Mouse (Mus musculus): Measurements from ENCODE around the gene Nup205.
A peak's percentile ranks its signal among the peaks of the same experiment; 100 is the strongest.

Nup205 gene

DNA sequence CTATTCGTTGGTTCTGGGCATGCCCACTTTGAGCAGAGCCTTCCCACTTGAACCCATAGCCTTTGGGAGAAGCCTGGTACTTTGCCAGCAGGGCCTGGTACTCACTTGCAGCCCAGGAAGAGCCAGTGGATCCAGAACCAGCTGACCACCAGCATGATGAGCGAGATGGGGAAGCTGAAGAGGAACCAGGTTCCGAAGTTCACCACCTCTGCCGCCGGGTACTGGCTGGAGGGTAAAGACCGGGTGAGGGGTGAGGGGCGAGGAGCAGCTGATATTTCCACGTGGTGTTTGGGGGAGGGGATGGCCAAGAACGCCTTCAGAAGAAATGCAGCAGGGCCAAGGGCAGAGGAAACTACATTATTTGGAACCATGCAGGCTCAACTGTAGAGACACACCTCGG, 102.1 kb downstream of the Nup205 start:
- DNase-seq (ENCODE audit: low spot score in 2 of 2) = no peak

GRCm38 (mm10) chr6:35288114-35288761, 111.0 kb downstream of the Nup205 start:
- peak; percentile 51 to 64 for DNase-seq (ENCODE audit: low spot score in 2 of 2)

- no peak for DNase-seq (ENCODE audit: low spot score in 2 of 2)
These were observed 111.7 kb downstream of the Nup205 start for GRCm38 (mm10) chr6:35288920-35289319.

GRCm38 (mm10) chr6:35289676-35290075, 112.5 kb downstream of the Nup205 start:
- no peak for DNase-seq (ENCODE audit: low spot score in 2 of 2)

DNA sequence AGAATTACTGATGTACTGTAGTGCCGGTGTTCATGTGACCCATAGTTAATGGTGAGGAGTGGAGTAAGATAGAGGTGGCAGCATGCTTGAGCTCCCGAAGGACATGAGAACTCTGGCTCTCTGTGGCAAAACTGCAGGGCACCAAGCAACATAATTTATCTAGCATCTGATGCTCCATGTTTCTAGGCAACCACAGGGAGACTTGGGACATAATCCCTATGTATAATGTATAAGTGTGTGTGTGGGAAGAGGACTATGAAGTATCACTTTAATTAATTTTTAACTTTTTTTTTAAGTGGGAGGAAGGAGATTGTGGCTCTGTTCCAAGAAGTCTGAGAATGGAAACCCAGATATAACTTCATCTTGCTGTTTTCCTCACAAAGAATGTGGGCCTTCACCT, 117.7 kb downstream of the Nup205 start:
- DNase-seq (ENCODE audit: low spot score in 2 of 2) = no peak

DNA sequence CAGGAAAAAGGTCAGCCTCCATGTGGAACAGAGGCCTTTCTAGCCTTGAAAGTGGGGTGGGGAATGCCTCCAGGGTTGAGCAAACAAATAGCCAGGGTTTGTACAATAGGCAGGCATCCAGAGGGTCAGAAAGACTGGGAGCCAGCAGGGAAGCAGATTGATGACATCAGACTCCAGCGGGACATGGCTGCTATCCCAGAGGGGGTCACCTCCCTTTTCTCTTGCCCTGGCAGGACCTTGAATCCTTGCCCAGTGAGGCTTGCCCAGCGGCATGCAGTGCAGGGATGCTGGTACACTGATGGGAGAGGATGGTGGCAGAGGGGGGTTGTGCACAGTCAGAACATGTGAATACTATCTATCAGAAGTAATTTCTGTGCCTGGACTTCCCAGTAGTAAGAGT, 119.8 kb downstream of the Nup205 start:
- DNase-seq (ENCODE audit: low spot score in 2 of 2) = peak; percentile 64 to 77
